Mouse (Mus musculus) neural tube, embryonic 14.5 days (tissue): Measurements from ENCODE around the gene Adamts6. TPM values are rescaled to one million over a fixed set of nuclear protein-coding genes. Genes with fewer than 3 reads are reported as not detected.

ENCODE experiments used
- ATAC-seq: fragments of 200-750 bp; cut with Nextera tagmentation; 2 replicates; pipeline ENCODE4 v1.8.0; 2017; ENCODE audit warnings: low read depth, mild to moderate bottlenecking, moderate TSS enrichment, moderate library complexity
- H3K27ac ChIP-seq: fragments of 300-500 bp; sonication (generic); 2 replicates; pipeline ENCODE4 v1.5.1; 2014; ENCODE audit warnings: low read depth, mild to moderate bottlenecking, control low read depth, low read length, moderate library complexity, mixed read lengths
- H3K27me3 ChIP-seq: fragments of 300-500 bp; sonication (generic); 2 replicates; pipeline ENCODE4 v1.6.1; 2014; ENCODE audit warnings: low read length; ENCODE audit not compliant: control insufficient read depth, insufficient read depth
- H3K36me3 ChIP-seq: fragments of 300-500 bp; sonication (generic); 2 replicates; pipeline ENCODE4 v1.6.1; 2014; ENCODE audit warnings: low read length, mixed read lengths; ENCODE audit not compliant: control insufficient read depth, insufficient read depth
- H3K4me1 ChIP-seq: fragments of 300-500 bp; sonication (generic); 2 replicates; pipeline ENCODE4 v1.6.1; 2014; ENCODE audit warnings: low read length; ENCODE audit not compliant: control insufficient read depth, insufficient read depth
- H3K4me2 ChIP-seq: fragments of 300-500 bp; sonication (generic); 2 replicates; pipeline ENCODE4 v1.6.1; 2014; ENCODE audit warnings: mild to moderate bottlenecking, low read depth, low read length, control low read depth
- H3K4me3 ChIP-seq: fragments of 300-500 bp; sonication (generic); 2 replicates; pipeline ENCODE4 v1.5.1; 2014; ENCODE audit warnings: low read depth, low read length, control low read depth, mixed read lengths
- H3K9ac ChIP-seq: fragments of 300-500 bp; sonication (generic); replicated peaks from 2 replicates; pipeline ENCODE4 v1.6.1; 2014; ENCODE audit warnings: low read depth, mild to moderate bottlenecking, control low read depth, low read length, mixed read lengths
- H3K9me3 ChIP-seq: fragments of 300-500 bp; sonication (generic); 2 replicates; pipeline ENCODE4 v1.6.1; 2016; ENCODE audit warnings: low read length; ENCODE audit not compliant: control insufficient read depth
- WGBS: fragments of 180-500 bp; shearing (Covaris S2); extraction: QIAGEN DNeasy Blood & Tissue Kit; methylation state at CpG from one replicate; pipeline ENCODE4 v1.1.7; 2014; 5-methylcytosine and 5-hydroxymethylcytosine counted together
- polyA plus RNA-seq: library from polyadenylated mRNA; unstranded; fragments of >200 nt; fragmentation: Nextera tagmentation; extraction: Ambion mirVana; gene quantifications from 2 replicates; pipeline ENCODE4 v1.2.1, GENCODE M21; 2014

Gene Adamts6
- polyA plus RNA-seq, 1 experiment from 2014 or later = 1.9 TPM

- H3K4me3 ChIP-seq = no peak overlapping the region
- 96% methylated on average over 1 of the region's 1 CpGs for WGBS
- no peak overlapping the region for H3K4me2 ChIP-seq
- no peak for ATAC-seq
- H3K4me1 ChIP-seq = no peaks in the 10 kb centered on the region
- no peak overlapping the region for H3K27ac ChIP-seq
- H3K9ac ChIP-seq = no peak overlapping the region
- H3K27me3 ChIP-seq = no peaks in the 10 kb centered on the region
- no peaks in the 10 kb centered on the region for H3K36me3 ChIP-seq
- H3K9me3 ChIP-seq = no peaks in the 10 kb centered on the region
Observed at GRCm38 (mm10) chr13:104295472-104295871, 7.8 kb downstream of the Adamts6 start.

GRCm38 (mm10) chr13:104329336-104329735 is 41.7 kb downstream of the Adamts6 start:
- Histone ChIP-seq H3K4me3 (no peak overlapping the region), H3K36me3 (no peaks in the 10 kb centered on the region), H3K4me2 (no peak overlapping the region), H3K27ac (no peak overlapping the region), H3K27me3 (no peaks in the 10 kb centered on the region), H3K9me3 (no peaks in the 10 kb centered on the region), H3K4me1 (no peaks in the 10 kb centered on the region), H3K9ac (no peak overlapping the region)
- no peak for ATAC-seq
- 90% methylated on average over 3 of the region's 3 CpGs for WGBS

- no peak overlapping the region for H3K4me3 ChIP-seq
- H3K36me3 ChIP-seq = no peaks in the 10 kb centered on the region
- peak; percentile 54 for ATAC-seq
- no peak overlapping the region for H3K9ac ChIP-seq
- H3K27me3 ChIP-seq = no peaks in the 10 kb centered on the region
- H3K27ac ChIP-seq = no peak overlapping the region
- H3K4me2 ChIP-seq = no peak overlapping the region
- H3K4me1 ChIP-seq = no peaks in the 10 kb centered on the region
- H3K9me3 ChIP-seq = no peaks in the 10 kb centered on the region
- WGBS = 62% methylated on average over 2 of the region's 2 CpGs
Observed at GRCm38 (mm10) chr13:104329742-104330141, 42.1 kb downstream of the Adamts6 start.

- ATAC-seq = no peak
- no peak overlapping the region for H3K4me2 ChIP-seq
- no peaks in the 10 kb centered on the region for H3K27me3 ChIP-seq
- no peaks in the 10 kb centered on the region for H3K36me3 ChIP-seq
- no peaks in the 10 kb centered on the region for H3K9me3 ChIP-seq
- H3K4me1 ChIP-seq = no peaks in the 10 kb centered on the region
- H3K4me3 ChIP-seq = no peak overlapping the region
- no peak overlapping the region for H3K27ac ChIP-seq
- no peak overlapping the region for H3K9ac ChIP-seq
- WGBS = 55% methylated on average over 5 of the region's 5 CpGs
Observed at GRCm38 (mm10) chr13:104352590-104352989, 65.0 kb downstream of the Adamts6 start.

- Histone ChIP-seq H3K4me3 (no peak overlapping the region), H3K27ac (no peak overlapping the region), H3K4me2 (no peak overlapping the region), H3K9me3 (no peaks in the 10 kb centered on the region), H3K36me3 (no peaks in the 10 kb centered on the region), H3K27me3 (no peaks in the 10 kb centered on the region), H3K4me1 (no peaks in the 10 kb centered on the region), H3K9ac (no peak overlapping the region)
- ATAC-seq = no peak
- WGBS = 86% methylated on average over 8 of the region's 8 CpGs
Observed at GRCm38 (mm10) chr13:104393427-104394356, 106.1 kb downstream of the Adamts6 start.

GRCm38 (mm10) chr13:104397814-104398213 is 110.2 kb downstream of the Adamts6 start:
- H3K4me3 ChIP-seq = no peak overlapping the region
- no peak overlapping the region for H3K9ac ChIP-seq
- no peaks in the 10 kb centered on the region for H3K4me1 ChIP-seq
- no peak for ATAC-seq
- WGBS = 67% methylated on average over 8 of the region's 8 CpGs
- no peaks in the 10 kb centered on the region for H3K9me3 ChIP-seq
- no peak overlapping the region for H3K4me2 ChIP-seq
- H3K27ac ChIP-seq = no peak overlapping the region
- H3K36me3 ChIP-seq = no peaks in the 10 kb centered on the region
- H3K27me3 ChIP-seq = no peaks in the 10 kb centered on the region

GRCm38 (mm10) chr13:104432734-104433133 is 145.1 kb downstream of the Adamts6 start:
- no peaks in the 10 kb centered on the region for H3K4me1 ChIP-seq
- no peak overlapping the region for H3K4me2 ChIP-seq
- H3K27ac ChIP-seq = no peak overlapping the region
- H3K9me3 ChIP-seq = no peaks in the 10 kb centered on the region
- no peak overlapping the region for H3K4me3 ChIP-seq
- no peak overlapping the region for H3K9ac ChIP-seq
- H3K36me3 ChIP-seq = no peaks in the 10 kb centered on the region
- no peak for ATAC-seq
- no peaks in the 10 kb centered on the region for H3K27me3 ChIP-seq
- WGBS = 100% methylated on average over 2 of the region's 2 CpGs

- no peaks in the 10 kb centered on the region for H3K36me3 ChIP-seq
- WGBS = 36% methylated on average over 7 of the region's 7 CpGs
Observed at GRCm38 (mm10) chr13:104442559-104442958, 154.9 kb downstream of the Adamts6 start.

GRCm38 (mm10) chr13:104445437-104445836 is 157.8 kb downstream of the Adamts6 start:
- 63% methylated on average over 1 of the region's 1 CpGs for WGBS
- Histone ChIP-seq H3K27ac (no peak overlapping the region), H3K4me2 (no peak overlapping the region), H3K36me3 (no peaks in the 10 kb centered on the region), H3K27me3 (no peaks in the 10 kb centered on the region), H3K9ac (no peak overlapping the region), H3K4me3 (no peak overlapping the region), H3K9me3 (no peaks in the 10 kb centered on the region), H3K4me1 (no peaks in the 10 kb centered on the region)
- ATAC-seq = no peak

More at GRCm38 (mm10) chr13:104442559-104442958, 154.9 kb downstream of the Adamts6 start:
- no peaks in the 10 kb centered on the region for H3K27me3 ChIP-seq
- H3K4me2 ChIP-seq = no peak overlapping the region
- H3K4me3 ChIP-seq = no peak overlapping the region
- peak; percentile 51; the same call in 1 of the 2 replicates for ATAC-seq
- no peaks in the 10 kb centered on the region for H3K4me1 ChIP-seq
- H3K9ac ChIP-seq = no peak overlapping the region
- H3K27ac ChIP-seq = no peak overlapping the region
- no peaks in the 10 kb centered on the region for H3K9me3 ChIP-seq
